Mouse (Mus musculus) heart, embryonic 15.5 days (tissue): ENCODE data around the gene Aicda. TPM values are rescaled to one million over a fixed set of nuclear protein-coding genes. Genes with fewer than 3 reads are reported as not detected.

Experiments
- ATAC-seq: fragments of 200-750 bp; cut with Nextera tagmentation; replicated peaks from 2 replicates; pipeline ENCODE4 v1.8.0; 2017; ENCODE audit warnings: low read depth, moderate TSS enrichment; ENCODE audit not compliant: insufficient number of reproducible peaks, insufficient read depth, low FRiP score
- H3K27ac ChIP-seq: fragments of 300-500 bp; sonication (generic); 2 replicates; pipeline ENCODE4 v1.5.1; 2015; ENCODE audit warnings: mild to moderate bottlenecking, inconsistent platforms
- H3K27me3 ChIP-seq: fragments of 300-500 bp; sonication (generic); 2 replicates; pipeline ENCODE4 v1.6.1; 2015; ENCODE audit warnings: inconsistent platforms
- H3K36me3 ChIP-seq: fragments of 300-500 bp; sonication (generic); 2 replicates; pipeline ENCODE4 v1.6.1; 2015; ENCODE audit warnings: mild to moderate bottlenecking, inconsistent platforms
- H3K4me1 ChIP-seq: fragments of 300-500 bp; sonication (generic); replicated peaks from 2 replicates; pipeline ENCODE4 v1.6.1; 2015; ENCODE audit warnings: inconsistent platforms
- H3K4me2 ChIP-seq: fragments of 300-500 bp; sonication (generic); 2 replicates; pipeline ENCODE4 v1.6.1; 2015; ENCODE audit warnings: inconsistent platforms, mild to moderate bottlenecking, moderate library complexity
- H3K4me3 ChIP-seq: fragments of 300-500 bp; sonication (generic); 2 replicates; pipeline ENCODE4 v1.5.1; 2015; ENCODE audit warnings: mild to moderate bottlenecking, inconsistent platforms
- H3K9ac ChIP-seq: fragments of 300-500 bp; sonication (generic); 2 replicates; pipeline ENCODE4 v1.6.1; 2015; ENCODE audit warnings: mild to moderate bottlenecking, inconsistent platforms
- H3K9me3 ChIP-seq: fragments of 300-500 bp; sonication (generic); replicated peaks from 2 replicates; pipeline ENCODE4 v1.6.1; 2016; ENCODE audit warnings: inconsistent platforms
- WGBS: fragments of 180-500 bp; shearing (Covaris S2); methylation state at CpG from one replicate; pipeline ENCODE4 v1.1.7; 2015; ENCODE audit warnings: mixed read lengths; 5-methylcytosine and 5-hydroxymethylcytosine counted together
- polyA plus RNA-seq: library from polyadenylated mRNA; unstranded; fragments of >200 nt; fragmentation: Nextera tagmentation; extraction: Ambion mirVana; gene quantifications from 2 replicates; pipeline ENCODE4 v1.2.1, GENCODE M21; 2015

Gene Aicda
- polyA plus RNA-seq, 1 experiment from 2014 or later: not detected

DNA sequence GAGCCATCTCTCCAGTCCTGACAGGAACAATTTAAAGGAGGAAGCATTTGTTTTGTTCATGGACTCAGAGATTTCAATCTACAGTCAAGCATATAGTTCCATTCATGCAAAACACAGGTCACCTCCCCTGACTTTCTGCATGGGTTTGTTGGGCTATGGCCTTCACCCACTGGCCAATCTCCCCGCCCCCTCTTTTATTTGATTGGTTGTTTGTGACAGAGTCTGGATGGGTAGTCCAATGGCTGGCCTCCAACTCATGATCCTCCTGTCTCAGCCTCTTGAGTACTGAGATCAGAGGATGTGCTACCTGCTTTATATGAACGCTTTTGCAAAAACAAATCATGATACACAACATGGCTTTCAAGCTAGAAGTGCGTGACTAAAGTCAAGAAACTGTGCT, 23.4 kb downstream of the Aicda start:
- Histone ChIP-seq H3K36me3 (no peaks in the 10 kb centered on the region), H3K4me3 (no peak overlapping the region), H3K4me2 (no peak overlapping the region), H3K4me1 (no peaks in the 10 kb centered on the region), H3K9ac (no peak overlapping the region), H3K27ac (no peak overlapping the region), H3K9me3 (no peaks in the 10 kb centered on the region), H3K27me3 (no peaks in the 10 kb centered on the region)
- ATAC-seq: no peak
- WGBS: 80% methylated on average over 3 of the region's 3 CpGs

DNA sequence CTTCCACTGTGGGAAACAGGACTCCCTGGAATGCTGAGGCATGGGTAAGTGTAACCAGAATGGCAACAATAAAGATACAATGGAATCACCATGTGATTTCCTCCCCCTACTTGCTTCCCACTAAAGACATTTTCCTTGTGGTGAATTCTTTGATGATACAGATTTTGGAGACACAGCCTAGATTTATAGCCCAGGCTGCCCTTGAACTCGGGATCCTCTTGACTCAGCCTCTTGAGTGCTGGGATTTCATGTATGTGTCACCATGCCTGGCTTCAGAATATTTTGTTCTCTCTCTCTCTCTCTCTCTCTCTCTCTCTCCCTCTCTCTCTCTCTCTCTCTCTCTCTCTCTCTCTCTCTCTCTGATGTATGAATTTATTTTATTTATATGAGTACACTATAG, 25.5 kb downstream of the Aicda start:
- no peak overlapping the region for H3K4me2 ChIP-seq
- no peaks in the 10 kb centered on the region for H3K9me3 ChIP-seq
- H3K36me3 ChIP-seq: no peaks in the 10 kb centered on the region
- H3K4me3 ChIP-seq: no peak overlapping the region
- WGBS: 65% methylated on average over 1 of the region's 1 CpGs
- H3K4me1 ChIP-seq: no peaks in the 10 kb centered on the region
- no peaks in the 10 kb centered on the region for H3K27me3 ChIP-seq
- no peak for ATAC-seq
- no peak overlapping the region for H3K9ac ChIP-seq
- no peak overlapping the region for H3K27ac ChIP-seq

DNA sequence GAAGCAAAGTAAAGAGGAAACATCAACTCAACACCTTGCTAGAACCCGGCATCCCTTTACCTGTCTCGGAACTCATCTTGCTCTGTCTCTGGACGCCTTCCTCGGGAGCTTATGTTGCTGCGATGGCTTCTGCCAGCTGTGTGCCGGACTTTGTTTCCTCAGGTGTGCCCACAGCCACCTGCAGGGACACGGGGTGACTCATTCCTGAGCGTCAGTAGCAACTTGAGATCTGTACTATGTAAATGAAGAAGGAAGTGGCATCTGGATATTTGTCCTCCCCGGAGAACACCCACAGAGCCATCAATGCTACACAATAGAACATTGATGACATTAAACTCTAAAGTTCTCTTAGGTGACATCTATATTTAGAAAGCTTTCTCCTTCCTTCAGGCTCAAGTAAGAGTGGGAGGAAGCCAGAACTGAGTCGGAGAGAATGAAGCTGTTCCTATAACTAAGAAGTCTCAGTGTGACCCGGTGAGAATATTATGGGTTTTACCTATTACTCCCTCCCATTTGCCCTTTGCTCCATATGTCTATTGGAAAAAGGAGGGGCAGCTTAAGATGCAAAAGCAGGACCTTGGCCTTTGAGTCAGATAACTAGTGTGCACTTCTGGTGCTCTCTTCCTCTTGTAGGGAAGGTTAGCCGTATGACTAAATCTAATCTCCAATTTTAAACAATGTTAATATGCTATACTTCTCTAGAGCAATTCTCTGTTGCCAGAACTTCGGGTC, 37.6 kb downstream of the Aicda start:
- H3K27me3 ChIP-seq: no peaks in the 10 kb centered on the region
- no peaks in the 10 kb centered on the region for H3K4me1 ChIP-seq
- H3K9ac ChIP-seq: no peak overlapping the region
- no peak overlapping the region for H3K27ac ChIP-seq
- H3K4me2 ChIP-seq: no peak overlapping the region
- 74% methylated on average over 13 of the region's 13 CpGs for WGBS
- no peaks in the 10 kb centered on the region for H3K9me3 ChIP-seq
- no peak overlapping the region for H3K4me3 ChIP-seq
- no peak for ATAC-seq
- no peaks in the 10 kb centered on the region for H3K36me3 ChIP-seq

DNA sequence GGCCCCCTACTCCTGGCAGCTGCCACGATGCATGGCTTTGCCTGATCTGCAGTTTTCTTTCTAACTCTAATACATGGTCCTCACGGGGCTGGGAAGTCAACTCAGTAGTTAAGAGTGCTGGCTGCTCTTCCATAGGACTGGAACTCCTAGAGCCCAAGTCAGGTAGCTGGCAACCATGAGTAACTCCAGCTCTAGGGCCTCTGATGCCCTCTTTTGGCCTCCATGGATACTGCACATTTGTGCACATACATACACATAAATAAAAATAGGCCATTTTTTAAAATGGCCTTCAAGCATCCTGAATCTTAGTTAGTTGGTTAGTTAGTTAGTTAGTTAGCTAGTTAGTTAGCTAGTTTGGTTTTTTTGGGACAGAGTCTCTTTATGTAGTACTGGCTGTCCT, 39.3 kb downstream of the Aicda start:
- no peak overlapping the region for H3K27ac ChIP-seq
- no peak overlapping the region for H3K4me3 ChIP-seq
- H3K4me2 ChIP-seq: no peak overlapping the region
- WGBS: 79% methylated on average over 2 of the region's 2 CpGs
- H3K27me3 ChIP-seq: no peaks in the 10 kb centered on the region
- no peak for ATAC-seq
- no peak overlapping the region for H3K9ac ChIP-seq
- no peaks in the 10 kb centered on the region for H3K9me3 ChIP-seq
- no peaks in the 10 kb centered on the region for H3K4me1 ChIP-seq
- H3K36me3 ChIP-seq: no peaks in the 10 kb centered on the region

DNA sequence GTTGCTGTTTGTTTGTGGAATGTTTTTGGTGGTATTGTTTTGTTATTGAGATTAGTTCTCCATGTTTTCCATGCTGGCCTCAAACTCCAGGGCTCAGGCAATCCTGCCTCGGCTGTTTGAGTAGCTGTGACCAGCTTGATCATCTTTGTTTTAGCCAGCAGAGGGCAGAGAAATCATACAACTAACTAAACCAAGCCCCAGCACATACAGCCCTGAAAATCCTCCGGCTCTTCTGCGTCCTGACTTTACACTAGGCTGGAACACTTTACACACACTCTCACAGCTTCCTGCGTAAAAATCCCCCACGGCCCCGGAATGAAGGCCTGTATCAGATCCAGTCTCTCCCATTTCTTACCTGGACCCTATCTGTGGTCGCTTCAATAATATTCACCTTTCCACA, 42.0 kb downstream of the Aicda start:
- no peak overlapping the region for H3K4me2 ChIP-seq
- no peak overlapping the region for H3K4me3 ChIP-seq
- H3K36me3 ChIP-seq: no peaks in the 10 kb centered on the region
- H3K4me1 ChIP-seq: no peaks in the 10 kb centered on the region
- no peak overlapping the region for H3K9ac ChIP-seq
- 27% methylated on average over 7 of the region's 7 CpGs for WGBS
- 0 out of 2 replicates have a peak, but pooled peaks have one; percentile 55 for ATAC-seq
- H3K27ac ChIP-seq: no peak overlapping the region
- H3K27me3 ChIP-seq: no peaks in the 10 kb centered on the region
- H3K9me3 ChIP-seq: no peaks in the 10 kb centered on the region

DNA sequence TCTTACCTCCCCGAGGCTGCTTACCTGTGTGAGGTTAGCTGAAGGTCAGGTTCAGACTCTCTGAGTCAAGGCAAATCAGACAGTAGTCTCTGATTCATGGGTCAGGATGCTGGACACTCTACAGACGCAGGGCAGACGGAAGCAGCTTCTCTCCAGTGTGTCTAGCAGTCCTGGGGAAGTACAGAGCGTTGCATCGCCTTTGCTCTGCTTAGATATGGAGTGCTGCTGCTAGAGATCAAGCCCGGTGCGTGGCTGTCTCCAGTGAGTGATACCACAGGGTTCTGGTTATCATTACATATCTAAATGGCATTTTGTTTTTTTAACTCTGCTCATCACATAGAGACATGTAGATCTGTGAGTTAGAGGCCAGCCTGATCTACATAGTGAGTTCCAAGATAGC, 43.0 kb downstream of the Aicda start:
- no peaks in the 10 kb centered on the region for H3K27me3 ChIP-seq
- no peaks in the 10 kb centered on the region for H3K9me3 ChIP-seq
- H3K4me3 ChIP-seq: no peak overlapping the region
- no peaks in the 10 kb centered on the region for H3K4me1 ChIP-seq
- ATAC-seq: no peak
- H3K36me3 ChIP-seq: no peaks in the 10 kb centered on the region
- H3K27ac ChIP-seq: no peak overlapping the region
- H3K4me2 ChIP-seq: no peak overlapping the region
- 64% methylated on average over 7 of the region's 7 CpGs for WGBS
- no peak overlapping the region for H3K9ac ChIP-seq

DNA sequence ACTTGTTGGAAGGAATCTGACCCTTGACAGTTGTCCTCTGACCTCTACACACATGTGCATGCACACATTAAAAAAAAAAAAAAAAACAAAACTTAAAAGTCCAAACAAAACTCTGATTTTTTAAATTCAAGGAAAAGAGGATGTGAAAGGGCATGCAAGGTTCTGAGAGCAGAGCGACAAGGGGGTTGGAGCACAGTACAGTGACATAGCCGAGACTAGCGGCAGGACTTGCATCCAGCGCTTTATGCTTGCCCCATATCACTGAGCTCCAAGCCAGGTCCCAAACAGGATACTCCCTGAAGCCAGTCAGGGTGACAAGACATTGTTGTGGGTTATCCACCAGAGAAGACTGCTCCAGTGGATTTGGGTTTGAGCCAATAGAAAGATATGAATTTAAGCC, 44.4 kb downstream of the Aicda start:
- Histone ChIP-seq H3K27me3 (no peaks in the 10 kb centered on the region), H3K36me3 (no peaks in the 10 kb centered on the region), H3K4me1 (no peaks in the 10 kb centered on the region; the same call in 1 of the 2 replicates), H3K9me3 (no peaks in the 10 kb centered on the region), H3K9ac (no peak overlapping the region), H3K27ac (no peak overlapping the region), H3K4me2 (no peak overlapping the region), H3K4me3 (no peak overlapping the region)
- WGBS: 89% methylated on average over 4 of the region's 4 CpGs
- ATAC-seq: no peak

DNA sequence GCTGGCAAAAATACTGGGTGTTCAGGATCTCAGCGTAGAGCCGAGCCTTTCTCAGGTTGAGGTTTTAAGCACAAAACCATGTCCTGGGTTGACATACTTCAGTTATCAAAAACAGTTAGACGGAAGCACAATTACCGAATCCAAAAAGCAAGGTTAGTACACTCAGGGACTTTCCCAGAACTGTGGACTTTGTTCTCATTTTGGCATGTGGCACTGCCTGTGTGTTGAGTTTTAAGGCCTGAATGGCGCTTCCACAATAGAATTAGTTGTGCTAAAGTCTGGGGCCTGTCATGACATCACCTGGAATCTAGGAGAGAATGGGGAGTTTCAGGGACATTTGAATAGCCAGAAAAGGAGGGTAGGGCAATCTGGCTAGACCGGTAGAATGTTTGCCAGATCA, 44.8 kb downstream of the Aicda start:
- H3K4me1 ChIP-seq: no peaks in the 10 kb centered on the region; the same call in 1 of the 2 replicates
- no peaks in the 10 kb centered on the region for H3K36me3 ChIP-seq
- H3K4me3 ChIP-seq: no peak overlapping the region
- H3K27me3 ChIP-seq: no peaks in the 10 kb centered on the region
- H3K9ac ChIP-seq: no peak overlapping the region
- no peak overlapping the region for H3K27ac ChIP-seq
- no peak for ATAC-seq
- no peaks in the 10 kb centered on the region for H3K9me3 ChIP-seq
- 77% methylated on average over 6 of the region's 6 CpGs for WGBS
- H3K4me2 ChIP-seq: no peak overlapping the region

DNA sequence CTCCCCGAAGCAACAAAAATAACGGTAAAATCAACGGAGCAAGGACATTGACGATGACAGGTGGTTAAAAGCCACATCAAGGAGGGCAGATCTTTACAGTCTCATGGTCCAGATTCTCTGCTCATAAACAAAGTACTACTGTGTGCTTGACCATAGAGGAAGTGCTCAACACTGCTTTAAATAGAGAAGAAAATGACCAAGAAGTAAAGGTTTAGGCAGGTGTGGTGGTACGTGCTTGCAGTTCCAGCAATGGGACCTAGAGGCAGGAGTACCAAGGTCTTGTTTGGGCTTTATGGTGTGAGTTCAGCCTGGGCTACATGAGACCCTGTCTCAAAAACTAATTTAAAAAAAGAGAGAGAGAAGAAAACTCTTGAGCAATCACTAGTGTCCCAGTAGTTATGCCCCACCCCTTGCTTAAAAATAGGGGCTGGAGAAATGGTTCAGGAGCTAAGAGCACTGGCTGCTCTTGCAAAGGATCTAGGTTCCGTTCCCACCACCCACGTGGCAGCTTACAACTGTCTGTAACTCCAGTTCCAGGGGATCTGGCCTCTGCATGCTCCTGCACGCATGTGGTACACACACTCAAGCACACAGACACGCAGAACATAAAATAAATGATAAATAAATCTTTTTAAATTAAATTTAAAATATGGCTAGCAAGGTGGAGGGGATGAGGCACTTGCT, 45.6 kb downstream of the Aicda start:
- H3K36me3 ChIP-seq: no peaks in the 10 kb centered on the region
- H3K27me3 ChIP-seq: no peaks in the 10 kb centered on the region
- no peak overlapping the region for H3K4me2 ChIP-seq
- WGBS: 86% methylated on average over 9 of the region's 9 CpGs
- ATAC-seq: no peak
- no peaks in the 10 kb centered on the region; the same call in 1 of the 2 replicates for H3K4me1 ChIP-seq
- H3K9ac ChIP-seq: no peak overlapping the region
- H3K4me3 ChIP-seq: no peak overlapping the region
- H3K27ac ChIP-seq: no peak overlapping the region
- no peaks in the 10 kb centered on the region for H3K9me3 ChIP-seq

DNA sequence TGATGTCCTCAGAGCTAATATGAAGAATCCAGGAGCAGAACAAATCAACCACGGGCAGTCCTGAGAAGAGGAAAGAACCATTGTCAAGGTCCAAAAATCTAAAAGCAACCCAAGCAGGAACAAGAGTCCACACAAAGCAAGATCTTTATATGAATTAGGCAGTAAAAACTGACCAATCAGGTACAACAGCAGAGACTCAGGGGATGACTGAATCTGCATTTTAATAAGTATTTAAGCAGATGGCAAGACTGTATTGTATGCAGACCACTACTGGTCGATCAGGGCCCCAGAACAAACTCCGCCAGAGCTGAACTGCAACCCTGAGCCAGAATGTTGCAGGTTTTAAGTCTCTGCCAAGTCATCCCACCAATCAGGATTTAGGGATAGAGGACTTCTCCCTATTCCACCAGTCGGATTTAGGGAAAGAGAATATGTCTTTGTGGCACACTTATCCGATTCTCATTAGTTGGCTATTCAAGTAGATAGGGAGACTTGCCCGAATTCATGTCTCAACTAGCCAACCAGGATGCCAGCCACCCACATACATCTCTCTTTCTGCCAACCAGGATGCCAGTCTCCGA, 46.6 kb downstream of the Aicda start:
- Histone ChIP-seq H3K27me3 (no peaks in the 10 kb centered on the region), H3K4me3 (no peak overlapping the region), H3K9me3 (no peaks in the 10 kb centered on the region), H3K27ac (no peak overlapping the region), H3K9ac (no peak overlapping the region), H3K4me1 (no peaks in the 10 kb centered on the region; the same call in 1 of the 2 replicates), H3K36me3 (no peaks in the 10 kb centered on the region), H3K4me2 (no peak overlapping the region)
- WGBS: 79% methylated on average over 7 of the region's 7 CpGs
- ATAC-seq: no peak

DNA sequence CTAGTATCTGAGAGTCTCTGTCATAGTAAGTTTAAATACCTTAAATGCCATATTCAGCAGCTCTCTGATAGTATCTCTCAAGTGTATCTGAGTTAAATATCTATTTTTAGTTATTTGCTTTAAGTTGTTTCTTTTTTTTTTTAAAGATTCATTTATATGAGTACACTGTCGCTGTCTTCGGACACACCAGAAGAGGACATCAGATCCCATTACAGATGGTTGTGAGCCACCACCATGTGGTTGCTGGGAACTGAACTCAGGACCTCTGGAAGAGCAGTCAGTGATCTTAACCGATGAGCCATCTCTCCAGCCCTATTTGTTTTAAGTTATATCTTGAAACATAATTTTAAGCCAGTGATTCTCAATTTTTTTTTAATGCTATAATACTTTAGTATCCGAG, 47.4 kb downstream of the Aicda start:
- no peak for ATAC-seq
- Histone ChIP-seq H3K4me2 (no peak overlapping the region), H3K27ac (no peak overlapping the region), H3K27me3 (no peaks in the 10 kb centered on the region), H3K4me1 (no peaks in the 10 kb centered on the region; the same call in 1 of the 2 replicates), H3K36me3 (no peaks in the 10 kb centered on the region), H3K4me3 (no peak overlapping the region), H3K9me3 (no peaks in the 10 kb centered on the region), H3K9ac (no peak overlapping the region)
- 87% methylated on average over 4 of the region's 4 CpGs for whole genome bisulfite sequencing
